Mouse (Mus musculus) frontal cortex, postnatal 10 days (tissue): ENCODE measurements around the gene Ctxn2.
"Not testable (repeated sequence)": the region's sequence is repeated elsewhere in the genome, so short reads cannot be mapped to it uniquely, and the experiment has no call there.

Source experiments
- DNase-seq, 2 experiments: peaks; one replicate each; pipeline ENCODE4 v3.0.0; 2022; ENCODE audit warnings: low spot score in 2 of 2, mixed read lengths in 1 of 2

Ctxn2 gene

DNA sequence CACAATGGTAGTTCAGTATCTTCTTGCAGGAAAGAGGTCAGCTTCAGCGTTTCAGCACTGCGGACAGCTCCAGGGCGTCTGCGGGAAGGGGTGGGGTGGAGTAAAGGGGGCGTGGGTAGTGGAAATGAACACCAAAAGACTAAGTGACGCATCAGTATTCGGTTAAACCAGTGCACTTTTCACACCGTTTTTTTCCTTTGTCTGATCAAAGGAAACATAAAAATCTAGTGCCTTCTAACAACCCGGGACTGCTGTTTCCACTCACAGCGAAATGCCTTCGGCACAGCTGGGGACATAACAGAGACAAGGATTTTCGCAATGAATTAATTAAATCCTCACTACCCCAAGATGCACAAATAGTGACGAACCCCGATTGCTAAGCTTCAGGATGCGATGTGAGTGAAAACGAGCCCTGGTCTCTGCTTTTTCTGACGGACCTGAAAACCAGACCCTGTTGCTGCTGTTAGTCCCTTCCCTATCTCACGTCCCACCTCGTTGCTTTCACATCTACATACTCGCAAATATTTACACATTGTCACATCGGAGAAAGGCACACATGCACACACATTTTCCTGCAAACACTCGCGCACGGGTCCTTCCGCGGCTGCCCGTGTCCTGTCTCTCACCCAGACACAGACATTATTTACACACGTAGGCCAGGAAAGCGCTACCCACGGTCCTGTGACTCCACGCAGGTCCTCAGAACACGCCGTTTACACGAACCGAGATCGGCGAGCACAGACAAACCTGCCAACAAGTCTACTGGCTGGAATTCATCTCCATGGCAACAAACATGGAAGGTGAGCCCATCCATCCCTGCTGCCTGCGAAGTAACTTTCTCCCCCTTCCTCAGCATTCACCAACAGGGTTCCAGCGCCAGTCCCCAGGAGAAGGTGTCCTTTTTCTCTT is at the start of gene Ctxn2:
Gene Ctxn2, plus strand, starts transcription at position 790 of the 909 bp plus-strand sequence.
- peak in 1 of 2 experiments; percentile 20 for DNase-seq

DNA sequence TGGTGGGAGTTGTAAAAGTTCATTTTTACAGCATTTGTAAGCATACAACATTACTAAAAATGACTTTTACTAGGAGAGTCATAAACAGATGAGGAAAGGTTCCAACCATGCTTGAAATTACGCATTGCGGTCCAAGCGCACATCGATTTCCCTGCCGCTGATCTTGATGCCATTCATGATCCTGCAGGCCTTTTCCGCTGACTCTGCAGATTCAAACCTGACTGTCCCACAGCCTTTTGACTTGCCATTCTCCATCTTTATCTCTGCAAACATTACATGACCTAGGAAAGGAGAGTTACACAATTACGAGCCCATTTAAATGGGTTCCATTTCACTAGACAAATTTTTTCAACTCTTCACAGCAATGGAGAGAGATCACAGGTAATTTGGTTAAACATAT is 47.7 kb upstream of the Ctxn2 start:
- no peak for DNase-seq

DNA sequence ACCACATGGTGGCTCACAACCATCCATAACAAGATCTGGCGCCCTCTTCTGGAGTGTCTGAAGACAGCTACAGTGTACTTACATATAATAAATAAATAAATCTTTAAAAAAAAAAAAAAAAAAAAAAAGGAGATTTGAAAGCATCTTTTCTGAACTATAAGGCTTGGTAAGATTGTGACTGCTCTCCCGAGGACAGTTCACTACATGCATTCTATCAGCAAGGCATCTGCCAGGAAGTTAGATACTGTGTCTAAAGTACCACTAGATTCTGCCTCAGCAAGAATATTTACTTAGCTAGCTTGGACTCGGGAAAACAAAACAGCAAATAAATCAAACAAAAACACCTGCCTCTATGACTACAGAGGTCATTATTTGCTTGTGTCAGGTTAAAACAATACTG is 44.4 kb upstream of the Ctxn2 start:
- DNase-seq = not testable (repeated sequence)

DNA sequence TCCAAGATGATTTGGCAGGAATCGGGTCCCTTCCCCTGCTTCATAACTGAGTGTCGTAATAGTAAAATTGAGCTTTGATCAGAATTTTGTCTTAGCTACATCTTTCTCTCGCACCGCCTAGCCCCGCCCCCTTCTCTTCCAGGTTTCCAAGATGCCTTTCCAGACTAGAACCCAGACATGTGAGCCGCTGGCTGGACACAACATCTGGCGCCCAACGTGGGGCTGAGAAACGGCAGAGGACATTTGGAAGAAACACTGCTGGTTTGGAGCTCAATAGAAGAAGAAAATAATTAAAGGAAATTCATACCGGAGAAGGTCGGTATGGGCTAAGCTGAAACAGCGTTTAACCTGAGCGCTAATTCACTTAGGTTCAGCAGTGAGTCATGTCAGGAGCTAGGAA is 32.0 kb upstream of the Ctxn2 start:
- DNase-seq = not testable (repeated sequence)

DNA sequence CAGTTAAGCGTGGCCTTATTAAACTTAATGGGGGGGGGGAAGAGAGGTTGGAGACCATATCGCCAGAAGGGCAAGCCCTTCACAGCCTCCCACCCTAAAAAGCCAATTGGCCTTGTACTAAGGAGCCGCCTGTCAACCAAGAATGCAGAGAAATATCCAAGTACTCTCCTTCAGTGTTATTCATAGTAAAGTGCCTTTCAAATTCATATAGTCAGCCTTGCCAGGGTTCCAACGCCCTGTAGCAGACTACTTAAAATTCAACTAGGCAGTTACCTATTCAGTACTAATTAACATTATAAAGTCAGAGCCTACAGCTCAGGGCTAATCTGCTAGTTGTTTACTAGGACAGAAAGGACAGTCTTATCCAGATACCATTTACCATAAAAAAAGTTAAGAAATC is 30.0 kb upstream of the Ctxn2 start:
- DNase-seq = not testable (repeated sequence)

DNA sequence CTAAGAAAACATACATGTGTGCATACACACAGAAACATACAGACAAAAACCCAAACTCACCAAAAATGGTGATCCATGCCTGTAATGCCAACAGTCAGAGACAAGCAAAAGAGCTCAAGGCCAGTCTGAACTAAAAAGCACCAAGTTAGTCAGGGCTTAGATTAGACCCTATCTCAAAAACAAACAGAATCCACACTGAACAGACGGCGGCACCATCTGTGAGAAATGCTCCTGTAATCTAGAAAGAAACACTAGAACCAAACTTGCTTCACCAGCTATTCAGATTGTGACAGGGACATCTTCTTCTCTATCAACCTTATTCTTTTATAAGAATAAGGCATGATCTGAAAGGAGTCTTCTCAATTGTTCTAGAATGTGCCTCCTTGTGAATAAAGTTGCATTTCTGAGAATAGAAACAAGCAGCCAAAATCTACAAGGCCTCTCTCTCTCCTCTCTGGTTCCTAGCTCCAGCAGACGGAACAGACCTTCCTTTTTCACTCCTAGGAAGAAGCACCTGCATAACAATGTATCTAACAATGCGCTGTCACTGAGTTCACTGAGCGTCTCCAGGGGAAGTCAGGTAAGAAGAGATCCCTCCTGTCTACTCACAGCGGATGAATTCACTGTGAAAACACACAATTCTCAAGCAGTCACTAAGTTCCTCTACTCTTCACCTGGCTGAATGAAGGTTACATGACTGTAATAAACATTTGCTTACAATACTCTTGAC is 16.9 kb upstream of the Ctxn2 start:
- peak in 1 of 2 experiments; percentile 22 for DNase-seq

DNA sequence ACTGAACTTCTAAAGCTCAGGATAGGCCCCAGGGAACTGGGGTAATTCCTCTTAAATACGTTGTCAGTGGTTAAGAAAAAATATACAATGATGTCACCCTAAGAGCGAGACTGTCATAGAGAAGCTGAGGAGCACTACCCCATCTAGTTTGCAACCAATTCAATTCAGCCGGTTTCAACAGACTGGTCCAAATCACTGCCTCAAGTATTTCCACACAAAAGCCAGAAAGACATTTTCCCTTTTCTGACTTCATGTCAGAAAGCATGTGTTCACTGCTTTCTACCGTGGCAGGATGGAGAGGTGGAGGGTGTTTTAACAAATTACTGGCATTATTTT is 14.2 kb upstream of the Ctxn2 start:
- no peak for DNase-seq

DNA sequence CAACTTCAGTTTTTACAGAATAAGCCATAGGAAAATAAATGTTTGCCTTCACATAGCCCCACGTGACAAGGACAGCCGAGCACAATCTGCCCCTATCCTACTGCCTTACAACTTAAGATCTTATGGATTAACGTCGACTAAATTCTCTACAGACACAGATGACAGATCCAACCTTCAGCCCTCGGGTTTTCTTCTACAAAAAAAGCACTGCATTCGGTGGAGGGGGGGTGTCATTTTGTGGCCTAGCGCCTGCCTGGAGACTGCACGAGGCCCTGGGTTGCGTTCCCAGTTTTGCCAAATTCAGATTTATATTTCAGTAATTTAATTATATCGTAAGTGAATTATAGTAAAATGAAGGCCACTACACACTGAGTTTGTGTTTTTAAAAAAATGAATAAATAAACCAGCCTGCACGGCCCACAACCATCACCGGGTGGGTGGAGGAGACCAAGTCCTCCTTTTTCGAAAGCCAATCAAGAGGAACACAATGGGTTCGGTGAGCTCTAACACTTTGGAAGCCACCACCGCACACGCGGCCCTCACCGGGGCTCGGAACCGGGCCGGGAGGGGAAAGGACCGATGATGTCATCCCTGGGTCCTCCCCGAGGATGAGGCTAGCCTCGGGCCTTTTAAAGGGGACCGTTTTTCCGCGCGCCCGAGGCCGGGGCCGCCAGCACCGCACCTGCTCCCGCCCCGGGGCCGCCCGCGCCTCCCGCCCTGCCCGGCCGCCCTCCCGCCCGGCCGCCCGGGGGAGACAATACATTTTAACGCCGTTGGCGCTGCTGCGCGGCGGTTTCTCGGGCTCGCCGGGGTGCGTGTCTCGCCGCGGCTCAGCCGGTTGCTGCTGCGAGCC is 13.6 kb upstream of the Ctxn2 start:
- DNase-seq = peak in 1 of 2 experiments; percentile 57

DNA sequence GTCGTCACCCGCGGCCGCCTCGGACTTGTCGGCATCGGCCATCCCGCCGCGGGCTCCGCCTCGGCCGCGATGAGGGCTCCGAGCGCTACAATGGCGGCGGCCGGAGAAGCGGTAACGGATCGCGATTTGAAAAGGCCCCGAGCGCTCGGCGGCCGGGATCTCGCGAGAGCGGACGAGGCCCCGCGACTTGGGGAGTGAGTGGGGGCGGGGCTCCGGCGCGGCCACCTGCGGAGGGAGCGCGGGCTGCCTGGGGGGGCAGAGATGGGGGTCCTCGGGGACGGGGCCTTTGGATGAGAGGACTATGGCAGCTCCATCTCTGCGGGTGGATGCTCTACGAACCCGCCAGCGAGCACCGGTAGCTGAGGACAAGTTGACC is 13.0 kb upstream of the Ctxn2 start, which contains the start of gene Myef2:
Gene Myef2, minus strand, starts transcription at position 185 of the 376 bp plus-strand sequence.
- DNase-seq = peak; percentile 64 to 81

DNA sequence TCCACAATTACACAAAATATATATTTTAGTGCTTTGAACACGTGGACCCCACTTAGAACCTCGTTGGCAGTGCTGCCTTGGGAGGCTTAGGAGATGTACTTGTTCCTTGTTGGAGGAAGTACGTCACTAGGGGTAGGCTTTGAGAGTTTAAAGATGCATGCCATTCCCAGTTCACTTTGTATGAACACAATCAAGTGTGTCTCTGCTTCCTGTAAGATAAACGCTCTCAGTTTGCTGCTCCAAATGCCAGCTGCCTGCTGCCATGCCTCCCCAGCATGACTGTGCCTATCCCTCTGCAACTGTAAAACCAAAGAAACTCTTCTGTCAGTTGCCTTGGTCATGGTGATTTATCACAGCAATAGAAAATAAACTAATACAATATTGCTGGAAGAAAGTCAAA is 10.7 kb upstream of the Ctxn2 start:
- DNase-seq = no peak

DNA sequence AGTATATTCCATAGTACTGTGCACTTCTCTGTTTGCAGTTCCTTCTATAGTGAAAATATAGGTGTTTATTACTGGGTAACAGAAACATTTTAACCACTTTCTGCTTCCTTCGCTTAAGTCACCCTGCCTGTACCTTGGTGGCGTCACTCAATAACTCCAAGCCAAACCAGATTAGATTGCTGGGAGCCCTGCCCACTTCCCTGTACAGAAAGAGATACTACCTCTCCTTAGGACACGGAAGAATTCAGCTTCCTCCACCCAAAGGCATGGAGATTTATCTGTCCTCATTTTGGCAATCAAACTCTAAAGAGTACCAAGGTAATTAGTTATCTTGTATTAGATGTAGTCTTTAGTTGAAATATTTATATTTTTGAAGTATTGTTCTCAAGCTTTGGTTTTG is 9.7 kb upstream of the Ctxn2 start:
- no peak for DNase-seq

DNA sequence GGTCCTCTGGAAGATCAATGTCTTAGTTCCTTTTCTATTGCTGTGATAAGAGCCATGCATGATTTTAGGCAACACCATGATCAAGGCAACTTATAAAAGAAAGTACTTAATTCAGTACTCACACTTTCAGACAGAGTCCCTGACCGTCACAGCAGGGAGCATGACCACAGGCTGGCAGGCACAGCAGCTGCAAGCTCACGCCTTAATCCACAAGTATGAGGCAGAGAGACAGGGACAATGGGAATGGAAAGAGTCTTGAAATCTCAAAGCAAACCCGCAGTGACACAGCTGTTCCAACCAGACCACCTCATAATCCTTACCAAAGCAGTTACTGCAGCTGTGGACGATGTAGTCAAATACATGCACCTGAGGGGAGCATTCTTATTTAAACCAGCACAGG is 2.4 kb upstream of the Ctxn2 start:
- DNase-seq = no peak

DNA sequence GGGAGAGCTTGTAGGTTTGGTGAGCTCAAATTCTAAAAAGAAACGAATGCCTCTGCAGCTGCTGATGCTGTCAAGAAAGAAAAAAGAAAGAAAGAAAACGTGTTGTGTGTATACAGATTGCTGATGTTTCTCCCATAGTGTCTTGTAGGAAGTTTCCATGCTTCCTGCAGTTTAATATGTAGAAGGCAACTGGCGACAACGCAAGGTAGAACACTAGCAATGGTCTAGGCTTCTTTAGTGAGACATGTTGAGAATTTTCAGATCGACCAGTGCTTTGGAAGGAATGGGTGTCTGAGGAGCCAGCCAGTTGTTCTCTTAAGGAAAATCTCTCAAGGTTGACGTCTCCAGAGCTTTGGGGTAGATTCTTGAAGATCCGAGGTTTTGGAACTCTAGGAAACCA is 354 bp downstream of the Ctxn2 start:
- DNase-seq = no peak

DNA sequence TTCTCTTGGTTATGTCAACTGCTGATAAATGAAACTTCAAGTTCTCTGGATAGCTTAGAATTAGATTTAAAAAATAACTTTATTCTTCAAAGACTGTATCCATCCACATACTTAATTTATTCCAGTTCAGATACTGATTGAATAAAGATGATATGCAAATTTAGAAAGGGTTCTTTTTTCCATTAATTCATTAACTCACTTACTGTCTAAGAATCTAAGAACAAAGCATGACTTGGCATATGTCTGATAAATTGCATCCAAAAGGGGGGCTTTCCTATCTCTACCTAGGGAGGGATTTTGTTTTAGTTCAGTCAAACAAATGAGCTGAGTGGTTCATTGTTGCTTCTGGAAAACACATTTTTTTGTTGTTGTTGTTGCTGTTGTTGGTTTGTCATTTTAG is 5.8 kb downstream of the Ctxn2 start:
- DNase-seq = no peak

DNA sequence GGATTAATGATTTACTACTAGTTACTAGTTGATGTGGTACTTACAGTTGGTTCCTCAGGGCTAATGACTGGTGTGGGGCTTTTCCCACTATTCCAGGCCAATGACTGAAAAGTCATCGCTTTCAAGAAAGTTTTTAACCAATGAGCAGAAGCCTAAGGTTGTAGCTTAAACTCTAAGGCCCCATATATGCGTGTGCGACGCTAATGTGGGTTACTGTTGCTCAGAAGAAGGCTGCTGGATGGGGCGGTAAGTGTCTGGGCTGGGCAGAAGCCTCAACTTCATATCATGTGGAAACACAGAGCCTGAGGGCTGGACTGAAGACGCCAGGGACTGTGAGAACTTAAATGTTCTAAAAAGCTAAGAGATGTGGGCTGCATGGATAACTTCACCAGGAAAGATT is 15.9 kb downstream of the Ctxn2 start, which contains the start of gene Slc12a1:
Gene Slc12a1, plus strand, starts transcription at position 118 of the 400 bp plus-strand sequence.
- DNase-seq = no peak

DNA sequence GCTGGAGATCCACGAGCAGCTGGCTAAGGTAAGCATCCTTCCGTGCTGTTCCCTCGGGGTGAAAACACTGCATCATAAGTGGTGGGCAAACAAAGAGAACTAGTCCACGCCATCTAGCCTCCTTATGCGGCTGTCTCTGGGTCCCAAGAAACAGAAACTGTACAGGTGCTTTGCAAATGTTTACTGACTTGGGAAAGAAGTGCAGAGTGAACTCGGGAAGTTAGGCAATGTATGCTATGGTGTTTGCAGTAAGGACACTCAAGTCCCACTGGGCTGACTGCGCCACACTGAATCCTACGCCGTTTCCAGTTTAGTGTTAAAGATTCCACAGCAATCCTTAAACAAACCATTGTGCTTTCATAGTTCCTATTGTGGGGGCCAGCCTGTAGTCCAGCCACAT is 17.8 kb downstream of the Ctxn2 start:
- no peak for DNase-seq

DNA sequence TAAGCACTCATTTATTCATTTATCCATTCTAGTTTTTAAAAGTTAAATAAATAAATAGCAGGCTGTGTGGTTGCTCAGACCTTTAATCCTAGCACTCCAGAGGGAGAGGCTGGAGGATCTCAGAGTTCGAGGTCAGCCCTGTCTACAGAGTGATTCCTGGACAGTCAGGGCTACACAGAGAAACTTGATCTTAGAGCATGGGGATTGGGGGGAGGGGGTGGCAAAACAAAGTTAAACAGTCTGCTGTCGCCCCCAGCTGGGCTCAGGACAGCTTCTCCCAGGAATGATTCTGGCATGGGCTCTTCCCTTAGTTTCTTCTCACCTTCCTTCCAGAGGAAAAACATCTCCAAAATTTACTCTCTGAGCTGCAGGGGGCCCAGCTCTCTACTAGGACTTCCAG is 19.0 kb downstream of the Ctxn2 start:
- DNase-seq = no peak

DNA sequence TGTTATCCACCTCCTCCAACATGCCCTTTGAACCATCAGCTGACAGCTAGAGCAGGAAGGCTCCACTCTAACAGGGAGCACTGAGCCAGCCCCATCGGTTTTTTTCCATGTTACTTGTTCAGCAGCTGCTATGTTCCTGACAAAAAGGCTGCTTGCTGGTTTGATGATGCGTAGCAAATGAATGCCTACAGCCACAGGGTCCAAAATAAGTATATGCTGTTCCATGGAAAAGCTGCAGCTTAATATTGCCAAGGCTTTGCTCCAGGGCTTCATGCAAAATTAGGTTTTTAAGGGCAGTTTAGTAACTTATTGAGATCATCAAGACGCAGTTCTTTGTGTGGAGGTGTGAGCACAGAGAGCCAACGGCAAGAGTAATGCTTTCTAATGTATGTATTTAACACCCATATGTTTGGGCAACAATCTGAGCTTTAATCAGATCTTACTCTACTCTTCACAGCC is 25.5 kb downstream of the Ctxn2 start:
- no peak for DNase-seq

DNA sequence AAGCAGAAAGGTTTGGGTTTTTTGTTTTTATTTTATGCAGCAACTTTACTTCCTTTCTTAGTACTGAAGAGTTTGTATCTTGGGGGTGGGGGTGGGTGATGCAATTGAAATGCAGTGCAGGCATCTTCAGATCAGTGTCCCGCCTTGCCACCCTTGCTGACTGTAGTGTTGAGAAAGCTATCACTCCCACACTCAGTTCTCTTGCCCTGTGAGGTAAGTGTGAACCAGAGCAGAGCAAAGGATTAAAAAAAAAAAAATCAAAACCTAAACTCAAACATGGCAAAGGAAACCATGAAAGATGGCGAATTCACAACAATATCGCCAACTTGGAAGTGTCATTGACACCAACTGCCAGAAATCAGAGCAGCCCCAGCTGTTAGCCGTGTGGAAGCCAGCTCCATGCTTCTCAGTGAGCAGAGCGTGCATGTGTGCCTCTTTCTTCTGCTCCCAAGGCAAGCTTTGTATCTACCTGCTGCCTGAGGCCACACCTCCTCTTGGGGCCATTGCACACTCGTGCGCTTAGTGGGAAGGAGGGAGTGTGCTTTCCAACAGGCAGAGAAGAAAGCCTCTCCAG is 41.8 kb downstream of the Ctxn2 start:
- peak in 1 of 2 experiments; percentile 6 for DNase-seq

DNA sequence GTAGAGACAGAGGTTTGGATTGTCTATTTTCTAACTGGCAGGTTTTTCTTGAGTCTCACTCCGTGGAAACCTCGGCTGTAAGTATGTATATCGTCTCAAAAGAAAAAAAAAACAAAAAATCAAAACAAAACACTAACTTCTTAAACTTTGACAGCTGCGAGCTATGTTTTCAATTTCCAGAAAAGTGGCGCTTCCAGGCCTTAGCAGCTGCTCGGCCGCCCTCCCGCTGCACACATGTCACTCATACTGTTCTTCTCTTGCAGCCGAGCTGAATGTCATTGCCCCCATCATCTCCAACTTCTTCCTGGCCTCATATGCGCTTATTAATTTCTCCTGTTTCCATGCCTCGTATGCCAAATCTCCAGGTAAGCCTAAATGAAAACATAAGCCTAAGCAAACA is 51.4 kb downstream of the Ctxn2 start:
- DNase-seq = no peak

DNA sequence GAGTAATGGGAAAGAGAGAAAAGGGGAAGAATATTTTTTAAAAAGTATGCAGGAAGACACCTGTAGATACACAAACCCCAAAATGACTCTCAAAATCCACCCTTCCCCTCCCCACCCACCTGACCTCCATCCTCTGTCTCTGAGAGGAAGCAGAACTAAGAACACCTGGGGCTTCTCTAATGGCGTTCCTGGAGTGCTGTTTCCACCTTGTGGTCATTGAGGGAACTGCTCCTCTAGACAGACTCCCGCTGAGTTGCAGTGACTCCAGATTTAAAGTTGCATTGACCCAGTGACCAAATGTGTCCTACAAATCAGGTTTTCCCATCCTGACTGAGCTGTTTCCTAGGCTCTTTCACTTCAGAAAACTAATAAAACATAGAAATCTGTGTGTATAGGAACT is 52.7 kb downstream of the Ctxn2 start:
- peak in 1 of 2 experiments; percentile 57 for DNase-seq

DNA sequence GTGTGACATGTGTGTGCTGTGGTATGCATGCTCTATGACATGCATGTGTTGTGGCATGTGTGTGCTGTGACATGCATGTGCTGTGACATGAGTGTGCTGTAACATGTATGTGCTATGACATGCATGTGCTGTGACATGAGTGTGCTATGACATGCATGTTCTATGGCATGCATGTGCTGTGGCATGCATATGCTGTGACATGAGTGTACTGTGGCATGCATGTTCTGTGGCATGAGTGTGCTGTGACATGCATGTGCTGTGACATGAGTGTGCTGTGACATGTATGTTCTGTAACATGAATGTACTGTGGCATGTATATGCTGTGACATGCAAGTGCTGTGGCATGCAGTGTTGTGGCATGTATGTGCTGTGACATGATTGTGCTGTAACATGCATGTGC is 56.4 kb downstream of the Ctxn2 start:
- no peak for DNase-seq
